Mouse (Mus musculus): ENCODE measurements around the gene Slc18b1. TPM values are rescaled to one million over a fixed set of nuclear protein-coding genes. Genes with fewer than 3 reads are reported as not detected.

Gene Slc18b1
- 2.1 and 2.2 TPM in 2 replicates for polyA plus RNA-seq (2012; rRNA removed)

GRCm38 (mm10) chr10:23796551-23797503 lies at the start of gene Slc18b1:
Slc18b1 (plus strand) TSS chr10:23796986.

DNA sequence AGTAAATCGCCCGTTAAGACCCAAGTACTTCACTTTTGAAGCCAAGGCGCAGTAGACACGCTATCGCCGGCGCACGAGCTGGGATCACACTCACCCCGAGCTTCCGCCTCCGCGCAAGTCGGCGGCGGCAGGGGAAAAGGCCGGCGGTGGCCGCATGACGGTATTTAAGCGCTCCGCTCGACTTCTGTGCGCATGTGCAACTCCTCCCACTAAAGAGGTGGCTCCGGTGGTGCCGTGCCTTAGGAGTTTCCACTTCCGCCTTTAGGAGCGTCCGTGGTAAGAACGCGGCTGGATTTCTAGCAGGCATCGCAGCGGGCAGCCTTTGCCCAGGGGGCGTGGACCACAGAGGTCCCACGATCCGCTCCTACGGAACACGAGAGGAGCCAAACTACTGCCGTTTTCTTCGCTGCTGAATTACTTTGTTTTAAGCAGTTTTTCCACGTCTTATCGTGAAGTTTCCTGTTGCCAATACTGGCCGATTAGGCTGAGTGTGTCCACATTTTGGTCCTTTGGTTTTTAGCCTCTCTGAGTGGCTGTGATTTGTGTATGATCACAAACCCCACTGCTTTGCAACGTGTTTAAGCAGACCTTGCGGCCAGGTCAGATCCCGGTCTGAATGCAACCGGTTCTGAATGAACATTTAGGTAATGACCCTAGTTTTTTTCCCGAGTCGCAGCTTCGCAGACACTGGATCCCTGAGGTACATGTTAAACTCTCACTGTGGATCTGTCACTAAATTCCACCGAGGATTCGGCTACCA lies 9.5 kb upstream of the Slc18b1 start, which contains the start of gene Rps12:
Gene Rps12 (minus strand): TSS at position 214 of the 760 bp plus-strand sequence.

DNA sequence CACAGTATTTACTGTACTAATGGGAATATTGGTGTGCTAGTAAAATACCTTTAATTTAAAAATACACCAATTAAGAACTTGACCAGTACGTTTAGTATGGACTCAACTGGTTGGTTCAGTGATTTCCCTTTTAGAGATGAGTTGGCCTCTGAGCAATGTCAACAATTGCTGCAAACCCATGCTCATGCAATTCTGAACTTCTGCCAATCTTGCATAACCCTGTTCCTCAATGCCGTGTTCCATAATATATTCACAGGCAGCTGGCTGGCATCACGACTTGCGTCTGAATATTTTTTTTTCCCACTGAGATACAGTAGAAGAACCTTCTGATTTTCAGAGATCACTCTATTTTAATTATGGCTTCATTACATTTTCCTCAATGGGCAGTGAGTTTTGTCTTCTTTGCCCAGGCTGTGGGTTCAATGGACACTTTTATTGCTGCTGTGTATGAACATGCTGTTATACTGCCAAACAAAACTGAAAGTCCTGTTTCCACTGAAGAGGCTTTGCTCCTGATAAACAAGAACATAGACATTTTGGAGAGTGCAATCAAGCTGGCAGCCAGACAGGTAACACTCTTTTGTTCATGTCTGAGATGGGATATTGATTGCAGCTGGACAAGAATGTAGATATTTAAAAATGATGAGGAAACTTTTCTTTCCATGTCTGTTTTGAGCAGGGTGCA lies 54.6 kb downstream of the Slc18b1 start, which contains the start of gene Vnn3:
Gene Vnn3 (plus strand): TSS at position 235 of the 685 bp plus-strand sequence.

Other genes with a start within 250 kb of the Slc18b1 start
- gene Rps12, start 9.7 kb upstream of the Slc18b1 start, polyA plus RNA-seq (2012; rRNA removed), result 3,007 and 3,504 TPM in 2 replicates
- 77.4 and 81.1 TPM in 2 replicates for gene Vnn3, start 54.5 kb downstream of the Slc18b1 start, polyA plus RNA-seq (2012; rRNA removed)
- 25.8 and 28.8 TPM in 2 replicates for gene Vnn1, start 97.7 kb downstream of the Slc18b1 start, polyA plus RNA-seq (2012; rRNA removed)
- gene Taar1, start 123.4 kb downstream of the Slc18b1 start, polyA plus RNA-seq (2012; rRNA removed), result not detected in 2 replicates
- gene Taar2, start 141.6 kb downstream of the Slc18b1 start, polyA plus RNA-seq (2012; rRNA removed), result 0.03 TPM in 1 of 2 replicates, not detected in the other
- gene Taar3, start 152.6 kb downstream of the Slc18b1 start, polyA plus RNA-seq (2012; rRNA removed), result not detected in 2 replicates
- not detected in 2 replicates for gene Taar4, start 163.5 kb downstream of the Slc18b1 start, polyA plus RNA-seq (2012; rRNA removed)
- gene Taar5, start 173.7 kb downstream of the Slc18b1 start, polyA plus RNA-seq (2012; rRNA removed), result not detected in 2 replicates
- not detected in 2 replicates for gene Taar6, start 188.7 kb downstream of the Slc18b1 start, polyA plus RNA-seq (2012; rRNA removed)
- gene Taar7a, start 196.5 kb downstream of the Slc18b1 start, polyA plus RNA-seq (2012; rRNA removed), result not detected in 2 replicates
- gene Taar7b, start 203.0 kb downstream of the Slc18b1 start, polyA plus RNA-seq (2012; rRNA removed), result not detected in 2 replicates
- not detected in 2 replicates for gene Taar7d, start 230.2 kb downstream of the Slc18b1 start, polyA plus RNA-seq (2012; rRNA removed)
- gene Taar7e, start 240.6 kb downstream of the Slc18b1 start, polyA plus RNA-seq (2012; rRNA removed), result not detected in 2 replicates

Data from liver, embryonic 18 days (tissue).